Mouse (Mus musculus): ENCODE data around the gene Zfp13.

DNA sequence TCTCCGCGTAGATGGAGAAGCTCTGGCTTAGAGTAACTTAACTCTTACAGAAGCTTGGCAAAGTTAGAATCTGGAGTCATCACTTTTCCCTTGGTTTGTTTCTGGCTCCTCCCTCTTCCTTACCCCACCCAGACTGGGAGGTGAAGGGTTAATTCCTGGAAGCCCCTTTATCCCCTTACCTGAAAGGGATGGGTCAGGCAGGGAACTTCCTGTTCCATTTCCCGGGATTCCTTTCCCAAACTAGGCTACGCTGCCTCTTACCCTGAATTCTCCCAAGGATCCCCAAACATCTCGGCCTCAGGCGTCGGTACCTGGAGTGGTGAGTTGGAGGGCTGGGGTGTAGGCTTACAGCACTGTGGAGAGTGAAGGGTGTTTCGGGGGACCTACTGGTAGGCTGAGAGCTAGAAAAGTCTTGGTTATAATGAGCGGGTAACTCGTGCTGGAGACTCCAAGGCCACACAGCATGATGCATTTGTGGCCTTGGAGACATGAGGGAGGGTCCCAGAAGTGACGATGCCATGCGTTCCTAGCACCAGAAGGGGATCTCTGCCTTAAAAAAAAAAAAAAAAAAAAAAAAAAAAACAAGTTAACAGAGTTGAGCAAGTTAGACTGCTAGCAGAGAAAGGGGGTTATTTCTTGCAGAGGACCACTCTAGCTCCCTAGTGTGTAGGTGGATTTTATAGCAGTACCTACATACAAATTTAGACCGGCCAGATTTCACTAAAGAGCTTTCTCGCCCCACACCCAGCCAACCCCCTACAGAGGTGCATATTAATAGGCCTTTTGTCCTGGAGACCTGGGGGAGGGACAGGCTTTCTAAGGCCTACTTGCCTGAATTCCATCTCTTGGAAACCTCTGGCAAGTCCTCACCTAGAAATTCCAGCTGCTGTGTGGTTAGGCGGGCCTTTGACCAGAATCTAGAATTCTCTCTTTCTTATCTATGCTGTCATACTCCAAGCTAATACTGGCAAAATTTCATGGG lies 1.6 kb upstream of the Zfp13 start, which contains the start of gene Zscan10:
- TF ChIP-seq POLR2A (IDR thresholded peaks at IDR 0.05; ENCODE audit: control insufficient read depth, extremely low read depth, insufficient read depth, low read length, poor library complexity) (no peak), CTCF (IDR thresholded peaks at IDR 0.05; ENCODE audit: borderline replicate concordance, control insufficient read depth, extremely low read depth, insufficient read depth, low read length, poor library complexity) (no peak)
